Mouse (Mus musculus) embryonic facial prominence, embryonic 14.5 days (tissue): Measurements from ENCODE around the gene Limd1. TPM values are rescaled to one million over a fixed set of nuclear protein-coding genes. Genes with fewer than 3 reads are reported as not detected.

Source experiments
- ATAC-seq: fragments of 200-750 bp; cut with Nextera tagmentation; 2 replicates; pipeline ENCODE4 v1.8.0; 2017; ENCODE audit warnings: low read depth, moderate number of reproducible peaks, moderate TSS enrichment
- DNase-seq: peaks from one replicate; pipeline ENCODE4 v3.0.0-alpha.2; 2015; ENCODE audit warnings: low spot score
- H3K27ac ChIP-seq: fragments of 300-500 bp; sonication (generic); replicated peaks from 2 replicates; pipeline ENCODE4 v1.5.1; 2014; ENCODE audit warnings: low read depth, mild to moderate bottlenecking, low read length, moderate library complexity
- H3K27me3 ChIP-seq: fragments of 300-500 bp; sonication (generic); replicated peaks from 2 replicates; pipeline ENCODE4 v1.6.1; 2014; ENCODE audit warnings: low read length; ENCODE audit not compliant: control insufficient read depth, insufficient read depth
- H3K36me3 ChIP-seq: fragments of 300-500 bp; sonication (generic); 2 replicates; pipeline ENCODE4 v1.6.1; 2014; ENCODE audit warnings: low read length, mixed read lengths; ENCODE audit not compliant: control insufficient read depth, insufficient read depth
- H3K4me1 ChIP-seq: fragments of 300-500 bp; sonication (generic); 2 replicates; pipeline ENCODE4 v1.6.1; 2014; ENCODE audit warnings: antibody characterized with exemption, low read length; ENCODE audit not compliant: control insufficient read depth, insufficient read depth
- H3K4me2 ChIP-seq: fragments of 300-500 bp; sonication (generic); 2 replicates; pipeline ENCODE4 v1.6.1; 2014; ENCODE audit warnings: low read depth, mild to moderate bottlenecking, low read length, moderate library complexity, mixed read lengths
- H3K4me3 ChIP-seq: fragments of 300-500 bp; sonication (generic); 2 replicates; pipeline ENCODE4 v1.5.1; 2014; ENCODE audit warnings: low read depth, mild to moderate bottlenecking, low read length
- H3K9ac ChIP-seq: fragments of 300-500 bp; sonication (generic); 2 replicates; pipeline ENCODE4 v1.6.1; 2014; ENCODE audit warnings: low read depth, mild to moderate bottlenecking, low read length, moderate library complexity, mixed read lengths
- H3K9me3 ChIP-seq: fragments of 300-500 bp; sonication (generic); 2 replicates; pipeline ENCODE4 v1.6.1; 2016; ENCODE audit warnings: low read length; ENCODE audit not compliant: control insufficient read depth
- WGBS: fragments of 180-500 bp; shearing (Covaris S2); extraction: QIAGEN DNeasy Blood & Tissue Kit; methylation state at CpG from one replicate; pipeline ENCODE4 v1.1.7; 2014; 5-methylcytosine and 5-hydroxymethylcytosine counted together
- polyA plus RNA-seq: library from polyadenylated mRNA; unstranded; fragments of >200 nt; fragmentation: Nextera tagmentation; extraction: Ambion mirVana; gene quantifications from 2 replicates; pipeline ENCODE4 v1.2.1, GENCODE M21; 2014

Gene Limd1
- polyA plus RNA-seq, 1 experiment from 2014 or later = 56.5 TPM

GRCm38 (mm10) chr9:123503171-123503834 is 24.8 kb downstream of the Limd1 start:
- DNase-seq (no peak), ATAC-seq (no peak)
- H3K36me3 ChIP-seq = peaks cover 37% of the 10 kb centered on the region
- no peak overlapping the region for H3K27ac ChIP-seq
- no peak overlapping the region for H3K4me3 ChIP-seq
- H3K27me3 ChIP-seq = no peaks in the 10 kb centered on the region
- H3K4me1 ChIP-seq = no peaks in the 10 kb centered on the region
- no peaks in the 10 kb centered on the region for H3K9me3 ChIP-seq
- H3K4me2 ChIP-seq = no peak overlapping the region
- no peak overlapping the region for H3K9ac ChIP-seq
- 88% methylated on average over 5 of the region's 5 CpGs for WGBS

GRCm38 (mm10) chr9:123504325-123504724 is 25.8 kb downstream of the Limd1 start:
- no peaks in the 10 kb centered on the region for H3K9me3 ChIP-seq
- H3K36me3 ChIP-seq = peaks cover 37% of the 10 kb centered on the region
- H3K4me3 ChIP-seq = no peak overlapping the region
- H3K27me3 ChIP-seq = no peaks in the 10 kb centered on the region
- H3K4me2 ChIP-seq = no peak overlapping the region
- ATAC-seq = peak; percentile 76; the same call in 1 of the 2 replicates
- no peak overlapping the region for H3K27ac ChIP-seq
- peak; percentile 78 for DNase-seq
- WGBS = 4% methylated on average over 2 of the region's 2 CpGs
- no peak overlapping the region for H3K9ac ChIP-seq
- H3K4me1 ChIP-seq = no peaks in the 10 kb centered on the region

GRCm38 (mm10) chr9:123505598-123505997 is 27.1 kb downstream of the Limd1 start:
- 64% methylated on average over 1 of the region's 1 CpGs for WGBS
- Histone ChIP-seq H3K4me3 (no peak overlapping the region), H3K27me3 (no peaks in the 10 kb centered on the region), H3K27ac (no peak overlapping the region), H3K4me2 (no peak overlapping the region), H3K4me1 (no peaks in the 10 kb centered on the region), H3K36me3 (peaks cover 36% of the 10 kb centered on the region), H3K9ac (no peak overlapping the region), H3K9me3 (no peaks in the 10 kb centered on the region)
- no peak for ATAC-seq
- no peak for DNase-seq

- WGBS = 71% methylated on average over 4 of the region's 4 CpGs
- ATAC-seq = no peak
- H3K27ac ChIP-seq = no peak overlapping the region
- H3K4me2 ChIP-seq = no peak overlapping the region
- DNase-seq = no peak
- H3K9me3 ChIP-seq = no peaks in the 10 kb centered on the region
- no peak overlapping the region for H3K4me3 ChIP-seq
- H3K27me3 ChIP-seq = no peaks in the 10 kb centered on the region
- H3K36me3 ChIP-seq = peaks cover 36% of the 10 kb centered on the region
- no peak overlapping the region for H3K9ac ChIP-seq
- H3K4me1 ChIP-seq = no peaks in the 10 kb centered on the region
Observed at GRCm38 (mm10) chr9:123506270-123507146, 28.0 kb downstream of the Limd1 start.

GRCm38 (mm10) chr9:123507380-123507779 is 28.9 kb downstream of the Limd1 start:
- Histone ChIP-seq H3K4me3 (no peak overlapping the region), H3K36me3 (peaks cover 39% of the 10 kb centered on the region), H3K4me2 (no peak overlapping the region), H3K9me3 (no peaks in the 10 kb centered on the region), H3K27ac (no peak overlapping the region), H3K27me3 (no peaks in the 10 kb centered on the region), H3K4me1 (no peaks in the 10 kb centered on the region), H3K9ac (no peak overlapping the region)
- 87% methylated on average over 2 of the region's 2 CpGs for WGBS
- peak; percentile 18 for DNase-seq
- no peak for ATAC-seq

GRCm38 (mm10) chr9:123508986-123509385 is 30.5 kb downstream of the Limd1 start:
- Histone ChIP-seq H3K9ac (no peak overlapping the region), H3K9me3 (no peaks in the 10 kb centered on the region), H3K27me3 (no peaks in the 10 kb centered on the region), H3K36me3 (peaks cover 34% of the 10 kb centered on the region), H3K4me2 (no peak overlapping the region), H3K4me3 (no peak overlapping the region), H3K27ac (no peak overlapping the region), H3K4me1 (no peaks in the 10 kb centered on the region)
- ATAC-seq = no peak
- no peak for DNase-seq
- 88% methylated on average over 2 of the region's 2 CpGs for WGBS

GRCm38 (mm10) chr9:123509638-123510604 is 31.4 kb downstream of the Limd1 start:
- Histone ChIP-seq H3K27me3 (no peaks in the 10 kb centered on the region), H3K4me1 (no peaks in the 10 kb centered on the region), H3K9me3 (no peaks in the 10 kb centered on the region), H3K9ac (no peak overlapping the region), H3K27ac (no peak overlapping the region), H3K4me3 (no peak overlapping the region), H3K36me3 (peaks cover 34% of the 10 kb centered on the region), H3K4me2 (no peak overlapping the region)
- peak; percentile 62; the same call in 1 of the 2 replicates for ATAC-seq
- 76% methylated on average over 8 of the region's 8 CpGs for WGBS
- DNase-seq = peak; percentile 53

GRCm38 (mm10) chr9:123510926-123511325 is 32.4 kb downstream of the Limd1 start:
- Histone ChIP-seq H3K27ac (no peak overlapping the region), H3K4me2 (no peak overlapping the region), H3K36me3 (peaks cover 34% of the 10 kb centered on the region), H3K4me3 (no peak overlapping the region), H3K9ac (no peak overlapping the region), H3K9me3 (no peaks in the 10 kb centered on the region), H3K4me1 (no peaks in the 10 kb centered on the region), H3K27me3 (no peaks in the 10 kb centered on the region)
- WGBS = 88% methylated on average over 5 of the region's 5 CpGs
- ATAC-seq = no peak
- no peak for DNase-seq
